8 mouse cellular contexts compared by ENCODE assay signal in genomic region chr16:73098760-73099159, GRCm38 (mm10).
A peak's percentile ranks its signal among the peaks of the same experiment; 100 is the strongest.
DNase-seq lines count a peak whose midpoint lies in the region; ATAC-seq lines count a peak whose summit lies in the region.

No protein-coding gene starts in this region.

- H3K9ac ChIP-seq in hindbrain, embryonic 11.5 days (ENCODE audit: low read depth, low read length), result no peak overlapping the region
- H3K9ac ChIP-seq in hindbrain, embryonic 12.5 days, result no peak overlapping the region

- no peaks in the 10 kb centered on the region for H3K9me3 ChIP-seq in hindbrain, embryonic 11.5 days (ENCODE audit: control insufficient read depth, low read length)
- H3K9me3 ChIP-seq in hindbrain, embryonic 12.5 days (replicated peaks), result no peaks in the 10 kb centered on the region

- no peak overlapping the region for H3K27ac ChIP-seq in hindbrain, embryonic 11.5 days (ENCODE audit: low read depth, low read length)
- no peak overlapping the region for H3K27ac ChIP-seq in hindbrain, embryonic 12.5 days

- no peaks in the 10 kb centered on the region for H3K27me3 ChIP-seq in hindbrain, embryonic 11.5 days (ENCODE audit: control insufficient read depth, insufficient read depth, low read length)
- no peaks in the 10 kb centered on the region for H3K27me3 ChIP-seq in hindbrain, embryonic 12.5 days

- no peak for ATAC-seq in hindbrain, embryonic 11.5 days (ENCODE audit: low FRiP score)
- no peak for ATAC-seq in hindbrain, embryonic 12.5 days (ENCODE audit: low FRiP score)
- peak; percentile 70 to 74 for ATAC-seq in hematopoietic stem cell, adult 5-6 weeks (replicated peaks in 1 of 2; ENCODE audit: insufficient read depth in 1 of 2, low FRiP score in 2 of 2, low TSS enrichment in 1 of 2, low read depth in 1 of 2, poor library complexity in 2 of 2, severe bottlenecking in 2 of 2)
- ATAC-seq in megakaryocyte, adult 5-6 weeks (ENCODE audit: poor library complexity, severe bottlenecking), result no peak

- peak; percentile 61 for DNase-seq in hindbrain, embryonic 11.5 days (ENCODE audit: low spot score)
- DNase-seq in 3T3-L1 (ENCODE audit: low read depth, low spot score), result peak; percentile 3
- DNase-seq in ZHBTc4 (ENCODE audit: low read depth, low spot score), result peak; percentile 71
- peak; percentile 7 for DNase-seq in skeletal muscle tissue, adult 2 months (ENCODE audit: low read depth, low spot score)
- no peak for DNase-seq in spleen, postnatal 4 days (ENCODE audit: low spot score in 2 of 2)

- no peaks in the 10 kb centered on the region for H3K4me1 ChIP-seq in hindbrain, embryonic 11.5 days (replicated peaks; ENCODE audit: control insufficient read depth, insufficient read depth, low read length)
- H3K4me1 ChIP-seq in hindbrain, embryonic 12.5 days, result peaks cover 21% of the 10 kb centered on the region

- H3K36me3 ChIP-seq in hindbrain, embryonic 11.5 days (ENCODE audit: control insufficient read depth, insufficient read depth, low read length), result no peaks in the 10 kb centered on the region
- H3K36me3 ChIP-seq in hindbrain, embryonic 12.5 days, result no peaks in the 10 kb centered on the region

- H3K4me3 ChIP-seq in hindbrain, embryonic 11.5 days (ENCODE audit: low read depth, low read length), result no peak overlapping the region
- H3K4me3 ChIP-seq in hindbrain, embryonic 12.5 days, result no peak overlapping the region

- no peak overlapping the region for H3K4me2 ChIP-seq in hindbrain, embryonic 11.5 days (replicated peaks; ENCODE audit: low read depth, low read length)
- H3K4me2 ChIP-seq in hindbrain, embryonic 12.5 days (replicated peaks), result no peak overlapping the region

- WGBS in hindbrain, embryonic 11.5 days, result 25% methylated on average over 4 of the region's 4 CpGs
- 24% methylated on average over 4 of the region's 4 CpGs for WGBS in hindbrain, embryonic 12.5 days

Comparison
In these comparisons a context has a peak if more than half of its experiments do, and no peak if none do; other contexts are left out.
1. ATAC-seq: peak in hematopoietic stem cell, adult 5-6 weeks (2 of 2); none in hindbrain, embryonic 11.5 days (single experiment), hindbrain, embryonic 12.5 days (single experiment) and megakaryocyte, adult 5-6 weeks (single experiment).
2. DNase-seq: peak in hindbrain, embryonic 11.5 days (single experiment), 3T3-L1 (single experiment), ZHBTc4 (single experiment) and skeletal muscle tissue, adult 2 months (single experiment); none in spleen, postnatal 4 days (0 of 2).